Mouse (Mus musculus) ES-E14 (cell line): ENCODE measurements around the gene Xk. TPM values are rescaled to one million over a fixed set of nuclear protein-coding genes. Genes with fewer than 3 reads are reported as not detected.
A peak's percentile ranks its signal among the peaks of the same experiment; 100 is the strongest.

ENCODE experiments used
- DNase-seq: peaks from one replicate; pipeline ENCODE4 v3.0.0-alpha.2; 2013; ENCODE audit warnings: low read depth, low spot score
- H3K27ac ChIP-seq: 2 replicates; pipeline ENCODE4 v1.5.1; 2012; ENCODE audit warnings: low read depth, mild to moderate bottlenecking, low read length, moderate library complexity, mixed read lengths; ENCODE audit not compliant: poor library complexity, insufficient read depth, severe bottlenecking
- H3K36me3 ChIP-seq: 2 replicates; pipeline ENCODE4 v1.6.1; 2012; ENCODE audit warnings: mild to moderate bottlenecking, low read length, moderate library complexity, mixed read lengths; ENCODE audit not compliant: control insufficient read depth, poor library complexity, insufficient read depth, severe bottlenecking
- H3K4me1 ChIP-seq, 2 experiments: fragments of 150-350 bp in 1 of 2; sonication (generic) in 1 of 2; 2 replicates each; pipeline ENCODE4 v1.6.1; 2012; ENCODE audit warnings: low read length in 2 of 2, mild to moderate bottlenecking in 1 of 2, mixed read lengths in 1 of 2; ENCODE audit not compliant: control insufficient read depth in 2 of 2, insufficient read depth in 2 of 2, poor library complexity in 1 of 2
- H3K4me3 ChIP-seq, 2 experiments: fragments of 150-350 bp in 1 of 2; sonication (generic) in 1 of 2; 2 replicates each; pipeline ENCODE4 v1.5.1; 2012; ENCODE audit warnings: low read length in 2 of 2, low read depth in 1 of 2, mild to moderate bottlenecking in 1 of 2, mixed read lengths in 1 of 2; ENCODE audit not compliant: insufficient read depth in 1 of 2, poor library complexity in 1 of 2, severe bottlenecking in 1 of 2
- H3K9ac ChIP-seq: 2 replicates; pipeline ENCODE4 v1.6.1; 2012; ENCODE audit warnings: low read depth, mild to moderate bottlenecking, low read length, mixed read lengths; ENCODE audit not compliant: poor library complexity, insufficient read depth, severe bottlenecking
- H3K9me3 ChIP-seq: fragments of 150-350 bp; sonication (generic); 2 replicates; pipeline ENCODE4 v1.6.1; 2012; ENCODE audit warnings: low read depth, mild to moderate bottlenecking, low read length; ENCODE audit not compliant: control insufficient read depth, insufficient read depth
- CHD2 ChIP-seq: IDR thresholded peaks from 2 replicates; pipeline ENCODE4 v1.6.1; 2014; ENCODE audit warnings: mild to moderate bottlenecking, low read depth, low read length, inconsistent platforms
- HCFC1 ChIP-seq: IDR thresholded peaks from 2 replicates; pipeline ENCODE4 v1.6.1; 2012; ENCODE audit warnings: low read length, inconsistent platforms, borderline replicate concordance; ENCODE audit not compliant: insufficient read depth
- MAFK ChIP-seq: IDR thresholded peaks from 2 replicates; pipeline ENCODE4 v1.6.1; 2014; ENCODE audit warnings: mild to moderate bottlenecking, low read depth, low read length, inconsistent platforms; ENCODE audit not compliant: insufficient read depth
- ZC3H11A ChIP-seq: IDR thresholded peaks from 2 replicates; pipeline ENCODE4 v1.6.1; 2012; ENCODE audit warnings: low read depth, mild to moderate bottlenecking, inconsistent platforms, low read length, borderline replicate concordance
- ZNF384 ChIP-seq: IDR thresholded peaks from 2 replicates; pipeline ENCODE4 v1.6.1; 2012; ENCODE audit warnings: low read depth, low read length, inconsistent platforms
- in situ Hi-C, 2 experiments: fragments of 600-800 bp; cut with MboI; formaldehyde crosslinking; loops; one replicate each; pipeline ENCODE4 v1.15.1; 2025; ENCODE audit warnings: low sequenced_read_pairs in 2 of 2, inconsistent platforms in 1 of 2; ENCODE audit not compliant: unreplicated experiment in 2 of 2
- total RNA-seq: library from RNA; depleted of rRNA; stranded (reverse); fragments of 300-350 nt; gene quantifications from 2 replicates; pipeline ENCODE4 v1.2.3, GENCODE M21; 2012

Xk gene
- total RNA-seq, 1 experiment: 2.1 TPM

DNA sequence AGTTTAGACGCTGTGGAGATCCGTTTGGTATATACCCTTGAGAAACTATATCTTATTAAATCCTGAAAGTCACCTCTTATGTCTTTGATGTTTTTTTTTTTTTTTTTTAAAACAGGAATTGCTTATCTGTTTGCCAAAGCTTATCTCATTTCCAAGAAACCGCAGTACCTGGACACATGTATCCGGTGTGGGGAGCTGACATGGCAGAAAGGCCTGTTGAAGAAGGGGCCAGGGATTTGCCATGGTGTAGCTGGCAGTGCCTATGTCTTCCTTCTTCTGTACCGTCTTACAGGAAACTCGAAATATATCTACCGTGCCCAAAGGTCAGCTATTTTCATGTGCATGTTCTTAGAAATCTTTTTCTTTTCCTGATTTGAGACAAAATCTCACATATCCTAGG lies 14.7 kb upstream of the Xk start:
- TF ChIP-seq MAFK (no peak), HCFC1 (no peak)
- in situ Hi-C loops: no loop called here
- no peak overlapping the region for H3K9ac ChIP-seq

DNA sequence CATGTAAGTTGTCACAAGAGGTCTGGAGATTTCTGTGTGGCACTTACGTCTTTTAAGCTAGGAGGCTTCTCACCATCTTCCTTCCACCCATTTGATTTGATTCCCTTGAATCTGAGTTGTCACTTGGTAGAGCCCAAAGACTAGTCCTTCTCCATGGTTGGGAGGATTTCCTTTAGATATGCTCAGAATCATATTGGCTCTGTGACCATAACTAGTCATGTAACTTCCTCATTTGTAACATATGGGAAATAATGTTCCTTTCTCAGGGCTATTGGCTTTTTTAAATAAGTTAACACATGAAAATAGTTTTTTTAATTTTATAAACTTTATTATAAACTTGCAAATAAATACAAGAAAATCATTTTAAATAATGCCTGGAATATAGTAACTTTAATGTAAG lies 13.3 kb upstream of the Xk start:
- no peaks in the 10 kb centered on the region for H3K9me3 ChIP-seq
- no peaks in the 10 kb centered on the region for H3K4me1 ChIP-seq
- no peak for DNase-seq
- H3K27ac ChIP-seq: no peak overlapping the region
- H3K4me3 ChIP-seq: no peak overlapping the region
- no peak overlapping the region for H3K9ac ChIP-seq
- no peaks in the 10 kb centered on the region for H3K36me3 ChIP-seq
- in situ Hi-C loops: no loop called here
- TF ChIP-seq ZC3H11A: no peak
- TF ChIP-seq HCFC1: no peak
- TF ChIP-seq ZNF384: no peak
- TF ChIP-seq CHD2: no peak
- TF ChIP-seq MAFK: no peak

More for the DNA sequence above, 14.7 kb upstream of the Xk start:
- no peaks in the 10 kb centered on the region for H3K4me1 ChIP-seq
- no peak overlapping the region for H3K27ac ChIP-seq
- no peak for DNase-seq
- H3K36me3 ChIP-seq: no peaks in the 10 kb centered on the region
- no peak overlapping the region for H3K4me3 ChIP-seq
- H3K9me3 ChIP-seq: no peaks in the 10 kb centered on the region

DNA sequence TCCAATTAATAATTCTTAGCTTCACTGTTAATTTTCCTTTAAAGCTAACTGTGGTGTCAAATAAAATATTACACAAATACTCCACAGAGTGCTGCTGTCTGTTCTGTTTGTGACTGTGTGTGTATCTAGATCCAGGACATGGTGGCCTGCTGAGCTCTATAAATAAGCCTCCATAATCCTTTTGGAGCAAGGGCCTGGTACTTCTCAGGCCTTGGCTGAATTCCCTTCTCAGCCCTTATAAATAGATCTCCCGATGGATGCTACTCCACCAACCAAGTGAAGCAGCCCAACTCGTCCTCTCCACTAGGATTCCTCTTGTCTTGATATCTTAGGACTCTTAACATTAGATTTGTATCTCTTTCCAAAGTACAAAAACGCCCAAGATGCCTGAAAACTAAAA lies 1.4 kb upstream of the Xk start:
- no peak for TF ChIP-seq ZC3H11A
- TF ChIP-seq HCFC1: no peak
- TF ChIP-seq ZNF384: no peak
- TF ChIP-seq MAFK: no peak
- no peak for TF ChIP-seq CHD2
- Histone ChIP-seq H3K4me1 (no peaks in the 10 kb centered on the region), H3K36me3 (no peaks in the 10 kb centered on the region), H3K4me3 (no peak overlapping the region), H3K9ac (no peak overlapping the region), H3K9me3 (no peaks in the 10 kb centered on the region), H3K27ac (no peak overlapping the region)
- no peak for DNase-seq
- in situ Hi-C loops: no loop called here

DNA sequence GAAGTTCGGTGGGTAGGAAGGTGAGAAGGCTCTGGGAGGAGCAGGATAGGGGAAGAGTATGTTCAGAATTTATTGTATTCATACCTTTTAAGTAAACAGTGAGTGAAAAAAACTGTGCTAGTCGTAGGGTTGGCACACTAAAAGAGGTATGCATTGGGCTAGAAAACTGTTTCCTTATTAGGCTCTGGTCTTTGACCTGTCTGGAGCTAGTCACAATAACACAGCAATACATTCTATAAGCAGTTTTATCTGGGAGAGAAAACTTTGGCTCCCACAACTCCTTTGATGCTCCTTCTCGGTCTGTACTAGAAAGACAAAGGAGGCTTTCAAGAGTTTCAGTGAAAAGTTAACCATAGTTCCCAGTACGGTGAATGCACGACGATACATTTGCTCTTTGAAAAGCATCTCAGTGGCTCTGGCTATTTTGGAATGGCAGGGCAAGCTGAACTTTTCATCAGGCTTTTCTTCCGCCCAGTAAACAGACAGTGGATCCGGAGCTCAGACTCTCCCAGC lies 553 bp upstream of the Xk start:
- in situ Hi-C loops: no loop called here
- H3K4me3 ChIP-seq: peak overlapping the region; percentile 72 to 75
- H3K9me3 ChIP-seq: no peaks in the 10 kb centered on the region
- peak overlapping the region; percentile 18; the same call in 1 of the 2 replicates for H3K9ac ChIP-seq
- no peak overlapping the region for H3K27ac ChIP-seq
- no peaks in the 10 kb centered on the region for H3K36me3 ChIP-seq
- TF ChIP-seq MAFK (no peak), HCFC1 (no peak), CHD2 (no peak), ZC3H11A (no peak), ZNF384 (no peak)
- no peak for DNase-seq
- no peaks in the 10 kb centered on the region for H3K4me1 ChIP-seq

DNA sequence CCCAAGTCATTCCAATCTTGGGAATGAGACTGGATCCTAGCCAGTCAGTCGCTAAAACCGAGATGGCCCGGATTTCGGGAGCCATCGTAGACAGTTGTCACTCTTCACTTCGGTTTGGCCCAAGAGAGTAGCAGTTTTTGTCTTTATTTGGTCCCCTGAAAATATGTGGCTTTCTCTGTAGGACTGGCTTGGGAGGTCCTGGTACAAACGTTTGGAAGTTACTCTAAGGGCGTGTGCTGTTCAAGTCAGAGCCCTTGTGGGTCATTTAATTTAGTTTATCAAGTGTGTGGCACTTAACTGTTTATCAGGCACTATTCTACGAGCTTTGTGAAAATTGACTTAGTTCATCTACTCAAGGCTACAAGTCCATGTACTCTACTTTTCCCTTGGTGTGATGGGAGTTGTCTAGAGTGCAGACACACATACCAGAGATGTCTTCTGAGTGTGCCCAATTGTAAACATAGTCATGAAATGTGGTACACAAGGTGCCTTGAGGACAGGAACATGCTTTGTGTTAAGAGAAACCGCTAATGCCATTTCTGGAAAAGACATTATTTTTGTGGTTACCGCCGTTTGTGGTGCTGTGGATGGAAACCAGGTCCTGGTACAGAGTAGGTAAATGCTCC lies 934 bp downstream of the Xk start:
- in situ Hi-C loops: no loop called here
- Histone ChIP-seq H3K4me1 (no peaks in the 10 kb centered on the region), H3K27ac (no peak overlapping the region), H3K9me3 (no peaks in the 10 kb centered on the region), H3K9ac (peak overlapping the region; percentile 87; the same call in 1 of the 2 replicates), H3K4me3 (peak overlapping the region; percentile 72 to 75), H3K36me3 (no peaks in the 10 kb centered on the region)
- no peak for TF ChIP-seq HCFC1
- no peak for TF ChIP-seq ZC3H11A
- TF ChIP-seq MAFK: no peak
- TF ChIP-seq CHD2: no peak
- TF ChIP-seq ZNF384: no peak
- no peak for DNase-seq
